In genomic region chr15:80082661-80083275, GRCm38 (mm10) we compare ENCODE assay signal across 7 mouse cellular contexts. TPM values are rescaled to one million over a fixed set of nuclear protein-coding genes. Genes with fewer than 3 reads are reported as not detected.
DNase-seq lines count a peak whose midpoint lies in the region; ATAC-seq lines count a peak whose summit lies in the region.

No protein-coding gene starts in this region.

- H3K4me2 ChIP-seq in embryonic facial prominence, embryonic 11.5 days (ENCODE audit: low read depth, low read length): peak overlapping the region; percentile 54
- peak overlapping the region; percentile 87 for H3K4me2 ChIP-seq in intestine, embryonic 14.5 days (ENCODE audit: low read length)
- H3K4me2 ChIP-seq in neural tube, embryonic 14.5 days (ENCODE audit: low read depth, low read length): peak overlapping the region; percentile 88

- H3K4me3 ChIP-seq in megakaryocyte, embryonic 14.5 days (replicated peaks): peak overlapping the region; percentile 91
- H3K4me3 ChIP-seq in embryonic facial prominence, embryonic 11.5 days (ENCODE audit: low read depth, low read length): peak overlapping the region; percentile 90
- H3K4me3 ChIP-seq in intestine, embryonic 14.5 days (ENCODE audit: low read depth, low read length): peak overlapping the region; percentile 95
- peak overlapping the region; percentile 62 for H3K4me3 ChIP-seq in neural tube, embryonic 14.5 days (ENCODE audit: low read depth, low read length)

- no peaks in the 10 kb centered on the region for H3K27me3 ChIP-seq in megakaryocyte, embryonic 14.5 days (replicated peaks)
- H3K27me3 ChIP-seq in embryonic facial prominence, embryonic 11.5 days (ENCODE audit: control insufficient read depth, insufficient read depth, low read length): no peaks in the 10 kb centered on the region
- no peaks in the 10 kb centered on the region for H3K27me3 ChIP-seq in intestine, embryonic 14.5 days (replicated peaks; ENCODE audit: control insufficient read depth, insufficient read depth, low read length)
- H3K27me3 ChIP-seq in neural tube, embryonic 14.5 days (ENCODE audit: control insufficient read depth, insufficient read depth, low read length): no peaks in the 10 kb centered on the region

- H3K4me1 ChIP-seq in megakaryocyte, embryonic 14.5 days: peaks cover 48% of the 10 kb centered on the region
- H3K4me1 ChIP-seq in embryonic facial prominence, embryonic 11.5 days (ENCODE audit: control insufficient read depth, insufficient read depth, low read length): no peaks in the 10 kb centered on the region
- H3K4me1 ChIP-seq in intestine, embryonic 14.5 days (replicated peaks; ENCODE audit: control insufficient read depth, insufficient read depth, low read length): peaks cover 9% of the 10 kb centered on the region; the same call in 1 of the 2 replicates
- peaks cover 15% of the 10 kb centered on the region for H3K4me1 ChIP-seq in neural tube, embryonic 14.5 days (ENCODE audit: control insufficient read depth, insufficient read depth, low read length)

- no peak for ATAC-seq in megakaryocyte, adult 5-6 weeks (ENCODE audit: poor library complexity, severe bottlenecking)
- no peak for ATAC-seq in embryonic facial prominence, embryonic 11.5 days (replicated peaks; ENCODE audit: insufficient number of reproducible peaks, low FRiP score, low TSS enrichment, low read depth)
- ATAC-seq in intestine, embryonic 14.5 days (replicated peaks; ENCODE audit: low FRiP score, low TSS enrichment, low read depth): peak; percentile 2; the same call in 1 of the 2 replicates
- ATAC-seq in neural tube, embryonic 14.5 days (ENCODE audit: low read depth): peak; percentile 47

- peaks cover 7% of the 10 kb centered on the region; the same call in 1 of the 2 replicates for H3K9me3 ChIP-seq in megakaryocyte, embryonic 14.5 days
- H3K9me3 ChIP-seq in embryonic facial prominence, embryonic 11.5 days (replicated peaks; ENCODE audit: control insufficient read depth, low read length): no peaks in the 10 kb centered on the region
- no peaks in the 10 kb centered on the region for H3K9me3 ChIP-seq in intestine, embryonic 14.5 days (ENCODE audit: control insufficient read depth, low read length)
- no peaks in the 10 kb centered on the region for H3K9me3 ChIP-seq in neural tube, embryonic 14.5 days (ENCODE audit: control insufficient read depth, low read length)

- DNase-seq in embryonic facial prominence, embryonic 11.5 days (ENCODE audit: low spot score): no peak
- no peak for DNase-seq in intestine, embryonic 14.5 days (ENCODE audit: low spot score)
- DNase-seq in spleen, adult 18-20 months: no peak
- DNase-seq in ovary, adult 18-20 months (ENCODE audit: low spot score): no peak

- peaks cover 51% of the 10 kb centered on the region for H3K36me3 ChIP-seq in megakaryocyte, embryonic 14.5 days (replicated peaks; ENCODE audit: low read length)
- H3K36me3 ChIP-seq in embryonic facial prominence, embryonic 11.5 days (replicated peaks; ENCODE audit: control insufficient read depth, insufficient read depth, low read depth, low read length): peaks cover 17% of the 10 kb centered on the region
- peaks cover 46% of the 10 kb centered on the region for H3K36me3 ChIP-seq in intestine, embryonic 14.5 days (ENCODE audit: control insufficient read depth, insufficient read depth, low read length)
- H3K36me3 ChIP-seq in neural tube, embryonic 14.5 days (ENCODE audit: control insufficient read depth, insufficient read depth, low read length): peaks cover 35% of the 10 kb centered on the region

- peak overlapping the region; percentile 57 for H3K27ac ChIP-seq in embryonic facial prominence, embryonic 11.5 days (replicated peaks; ENCODE audit: low read depth, low read length)
- peak overlapping the region; percentile 91 for H3K27ac ChIP-seq in intestine, embryonic 14.5 days (ENCODE audit: low read depth)
- H3K27ac ChIP-seq in neural tube, embryonic 14.5 days (ENCODE audit: low read depth, low read length): peak overlapping the region; percentile 97

- peak overlapping the region; percentile 96 for H3K9ac ChIP-seq in embryonic facial prominence, embryonic 11.5 days (replicated peaks; ENCODE audit: low read length)
- peak overlapping the region; percentile 97 for H3K9ac ChIP-seq in intestine, embryonic 14.5 days (ENCODE audit: low read length)
- peak overlapping the region; percentile 90 for H3K9ac ChIP-seq in neural tube, embryonic 14.5 days (replicated peaks; ENCODE audit: low read depth, low read length)

- 0% methylated on average over 21 of the region's 21 CpGs for WGBS in embryonic facial prominence, embryonic 11.5 days
- WGBS in intestine, embryonic 14.5 days: under 1% methylated on average over 21 of the region's 21 CpGs
- WGBS in neural tube, embryonic 14.5 days: under 1% methylated on average over 21 of the region's 21 CpGs

RNA-seq across cellular contexts. Expression of gene Syngr1, which starts 8.4 kb away (rescaled TPM):
- polyA plus RNA-seq in megakaryocyte, embryonic 14.5 days (2012; ENCODE audit: insufficient read depth, low replicate concordance): 113 and 163 TPM in 2 replicates
- total RNA-seq in megakaryocyte, adult 5-6 weeks (2015): 3.2 and 3.9 TPM in 2 replicates
- 0.08 and 0.22 TPM in 2 replicates for total RNA-seq in megakaryocyte, adult 5-6 weeks (2017)
- 6.4 and 8.3 TPM in 2 replicates for polyA plus RNA-seq in embryonic facial prominence, embryonic 11.5 days (2014; fragmentation: Nextera tagmentation; extraction: Ambion mirVana)
- 20.7 and 24.3 TPM in 2 replicates for polyA plus RNA-seq in intestine, embryonic 14.5 days (2014; fragmentation: Nextera tagmentation; extraction: Ambion mirVana)
- 27.3 and 30.3 TPM in 2 replicates for polyA plus RNA-seq in neural tube, embryonic 14.5 days (2014; fragmentation: Nextera tagmentation; extraction: Ambion mirVana)

RNA-seq across cellular contexts. Expression of gene Rpl3, which starts 8.9 kb away (rescaled TPM):
- 145 and 190 TPM in 2 replicates for polyA plus RNA-seq in megakaryocyte, embryonic 14.5 days (2012; ENCODE audit: insufficient read depth, low replicate concordance)
- total RNA-seq in megakaryocyte, adult 5-6 weeks (2015): 965 and 1,027 TPM in 2 replicates
- 1,404 and 1,498 TPM in 2 replicates for total RNA-seq in megakaryocyte, adult 5-6 weeks (2017)
- polyA plus RNA-seq in embryonic facial prominence, embryonic 11.5 days (2014; fragmentation: Nextera tagmentation; extraction: Ambion mirVana): 1,289 and 1,347 TPM in 2 replicates
- polyA plus RNA-seq in intestine, embryonic 14.5 days (2014; fragmentation: Nextera tagmentation; extraction: Ambion mirVana): 1,482 and 1,532 TPM in 2 replicates
- 633 and 702 TPM in 2 replicates for polyA plus RNA-seq in neural tube, embryonic 14.5 days (2014; fragmentation: Nextera tagmentation; extraction: Ambion mirVana)

RNA-seq across cellular contexts. Expression of gene Tab1, which starts 50.2 kb away (rescaled TPM):
- polyA plus RNA-seq in megakaryocyte, embryonic 14.5 days (2012; ENCODE audit: insufficient read depth, low replicate concordance): 9.9 and 10.9 TPM in 2 replicates
- total RNA-seq in megakaryocyte, adult 5-6 weeks (2015): 3.8 and 6.9 TPM in 2 replicates
- 13.5 and 14.5 TPM in 2 replicates for total RNA-seq in megakaryocyte, adult 5-6 weeks (2017)
- polyA plus RNA-seq in embryonic facial prominence, embryonic 11.5 days (2014; fragmentation: Nextera tagmentation; extraction: Ambion mirVana): 26.8 and 26.9 TPM in 2 replicates
- polyA plus RNA-seq in intestine, embryonic 14.5 days (2014; fragmentation: Nextera tagmentation; extraction: Ambion mirVana): 36.1 and 37.5 TPM in 2 replicates
- polyA plus RNA-seq in neural tube, embryonic 14.5 days (2014; fragmentation: Nextera tagmentation; extraction: Ambion mirVana): 30.1 and 36.6 TPM in 2 replicates

Comparison
In these comparisons a context has a peak if more than half of its experiments do, and no peak if none do; other contexts are left out.
1. ATAC-seq: peak in intestine, embryonic 14.5 days (single experiment) and neural tube, embryonic 14.5 days (single experiment); none in megakaryocyte, adult 5-6 weeks (single experiment) and embryonic facial prominence, embryonic 11.5 days (single experiment).
2. Peak in every context shown above with its lines, with median percentiles within 50 percentile points of each other: H3K4me3 ChIP-seq, H3K27ac ChIP-seq, H3K4me2 ChIP-seq and H3K9ac ChIP-seq.